Mouse (Mus musculus) olfactory bulb, adult 2 months (tissue): Measurements from ENCODE around the gene Lsm14a. TPM values are rescaled to one million over a fixed set of nuclear protein-coding genes. Genes with fewer than 3 reads are reported as not detected.

Experiments
- H3K27ac ChIP-seq: fragments of 200-500 bp; 2 replicates; pipeline ENCODE4 v1.5.1; 2012; ENCODE audit warnings: low read depth, low read length; ENCODE audit not compliant: insufficient read depth
- H3K4me1 ChIP-seq: fragments of 200-500 bp; 2 replicates; pipeline ENCODE4 v1.6.1; 2012; ENCODE audit warnings: low read length; ENCODE audit not compliant: control insufficient read depth, insufficient read depth
- H3K4me3 ChIP-seq: fragments of 200-500 bp; 2 replicates; pipeline ENCODE4 v1.5.1; 2012; ENCODE audit warnings: mild to moderate bottlenecking, low read depth, low read length, moderate library complexity; ENCODE audit not compliant: insufficient read depth
- CTCF ChIP-seq: fragments of 200-500 bp; IDR thresholded peaks from 2 replicates; pipeline ENCODE4 v1.5.1; 2012; ENCODE audit warnings: low read depth, mild to moderate bottlenecking, low read length, moderate library complexity; ENCODE audit not compliant: insufficient read depth
- POLR2A ChIP-seq: fragments of 200-500 bp; IDR thresholded peaks from 2 replicates; pipeline ENCODE4 v1.6.1; 2012; ENCODE audit warnings: mild to moderate bottlenecking, low read depth, low read length, moderate library complexity; ENCODE audit not compliant: insufficient read depth
- WGBS: fragments of 180-500 bp; shearing (Covaris S2); methylation state at CpG from one replicate; pipeline ENCODE4 v1.1.7; 2018; 5-methylcytosine and 5-hydroxymethylcytosine counted together
- polyA plus RNA-seq: library from polyadenylated mRNA; stranded (reverse); fragments of >200 nt; gene quantifications from 2 replicates; pipeline ENCODE4 v1.2.4, GENCODE M21; 2012; ENCODE audit warnings: low replicate concordance; ENCODE audit not compliant: missing spikeins, insufficient read depth, insufficient read length

The Lsm14a gene
- polyA plus RNA-seq, 1 experiment: 429 TPM

- TF ChIP-seq CTCF (no peak), POLR2A (no peak)
- Histone ChIP-seq H3K4me3 (no peak overlapping the region), H3K4me1 (no peaks in the 10 kb centered on the region), H3K27ac (no peak overlapping the region)
- WGBS: 91% methylated on average over 1 of the region's 1 CpGs
Observed at GRCm38 (mm10) chr7:34324857-34325256, 68.3 kb downstream of the Lsm14a start.

DNA sequence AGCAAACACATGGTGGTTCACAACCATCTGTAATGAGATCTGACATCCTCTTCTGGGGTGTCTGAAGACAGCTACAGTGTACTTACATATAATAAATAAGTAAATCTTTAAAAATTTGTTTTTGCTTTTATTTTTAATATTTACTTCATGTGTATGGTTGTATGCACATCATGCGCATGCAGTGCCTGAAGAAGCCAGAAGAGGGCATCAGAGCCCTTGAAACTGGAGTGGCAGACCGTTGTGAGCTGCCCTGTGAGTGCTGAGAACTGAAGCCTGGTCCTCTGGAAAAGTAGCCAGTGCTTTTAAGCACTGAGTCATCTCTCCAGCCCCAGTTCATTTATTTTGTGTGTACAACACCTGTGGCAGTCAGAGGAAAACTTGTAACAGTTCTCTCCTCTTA, 69.1 kb downstream of the Lsm14a start:
- Histone ChIP-seq H3K4me3 (no peak overlapping the region), H3K4me1 (no peaks in the 10 kb centered on the region), H3K27ac (no peak overlapping the region)
- 94% methylated on average over 2 of the region's 2 CpGs for WGBS
- TF ChIP-seq CTCF (no peak), POLR2A (no peak)

DNA sequence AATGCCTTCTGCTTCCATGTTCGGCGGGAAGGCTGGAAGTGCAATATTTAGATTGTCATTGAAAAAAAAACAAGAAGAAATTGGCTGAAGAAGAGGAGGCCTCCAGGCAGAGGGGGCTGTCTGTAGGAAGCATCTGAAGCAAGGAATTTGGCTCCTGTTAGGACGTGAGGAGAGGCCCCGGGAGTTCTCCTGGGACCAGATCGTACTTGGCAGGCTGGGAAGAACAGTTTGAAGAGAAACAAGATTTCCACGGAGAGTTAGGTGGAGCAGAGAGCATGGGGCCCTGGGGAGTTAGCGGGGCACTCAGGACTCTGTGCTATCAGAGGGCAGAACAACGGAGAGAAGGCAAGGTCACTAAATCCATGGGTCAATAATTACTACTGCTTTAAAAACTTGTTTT, 69.8 kb downstream of the Lsm14a start:
- 79% methylated on average over 8 of the region's 8 CpGs for WGBS
- no peak for TF ChIP-seq CTCF
- TF ChIP-seq POLR2A: no peak
- Histone ChIP-seq H3K27ac (no peak overlapping the region), H3K4me1 (no peaks in the 10 kb centered on the region), H3K4me3 (no peak overlapping the region)

DNA sequence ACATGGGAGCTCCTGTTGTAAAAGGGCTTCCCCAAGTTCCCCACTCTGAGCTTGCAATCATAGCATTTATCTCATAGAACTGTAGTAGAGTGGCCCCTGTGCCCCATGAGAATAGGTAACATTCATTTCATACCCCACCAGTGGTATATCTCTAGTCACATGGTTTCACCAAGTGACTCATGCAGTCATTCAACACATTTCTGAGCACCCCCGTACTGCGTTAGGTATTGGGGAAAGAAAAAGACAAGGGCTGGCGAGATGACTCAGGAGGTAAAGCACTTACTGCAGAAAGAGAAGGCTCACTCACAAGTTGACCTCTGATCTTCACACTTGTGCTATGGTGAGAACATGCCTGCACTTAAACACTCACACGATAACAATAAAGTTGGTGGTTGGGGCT, 71.2 kb downstream of the Lsm14a start:
- TF ChIP-seq CTCF (no peak), POLR2A (no peak)

GRCm38 (mm10) chr7:34321119-34321518, 72.0 kb downstream of the Lsm14a start:
- no peak overlapping the region for H3K27ac ChIP-seq

More for the DNA sequence above, 71.2 kb downstream of the Lsm14a start:
- no peak overlapping the region for H3K27ac ChIP-seq
- no peak overlapping the region for H3K4me3 ChIP-seq
- H3K4me1 ChIP-seq: no peaks in the 10 kb centered on the region
- 65% methylated on average over 4 of the region's 4 CpGs for WGBS

DNA sequence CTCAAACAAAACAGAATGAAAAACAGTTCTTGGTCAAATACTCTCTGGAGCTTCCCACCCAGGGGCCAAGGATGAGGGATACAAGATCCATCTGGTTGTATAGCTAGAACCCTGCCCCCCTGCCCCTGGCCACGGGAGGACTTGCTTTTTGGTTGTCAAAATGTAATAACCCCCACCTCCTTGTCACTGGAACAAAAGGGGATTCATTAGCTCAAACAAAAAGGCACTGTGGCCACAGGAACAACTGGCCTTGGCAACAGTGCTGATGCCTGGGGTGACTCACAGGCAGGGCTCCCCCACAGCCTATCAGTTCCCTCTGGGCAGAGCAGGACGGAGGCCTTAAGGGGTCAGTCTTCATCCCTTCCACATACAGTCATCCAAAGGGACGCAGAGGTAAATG, 73.2 kb downstream of the Lsm14a start:
- WGBS: 42% methylated on average over 3 of the region's 3 CpGs
- Histone ChIP-seq H3K4me3 (no peak overlapping the region), H3K27ac (peak overlapping the region; percentile 47; the same call in 1 of the 2 replicates), H3K4me1 (no peaks in the 10 kb centered on the region)
- no peak for TF ChIP-seq CTCF

More at GRCm38 (mm10) chr7:34321119-34321518, 72.0 kb downstream of the Lsm14a start:
- TF ChIP-seq CTCF: no peak
- no peak for TF ChIP-seq POLR2A
- WGBS: 87% methylated on average over 5 of the region's 5 CpGs
- H3K4me3 ChIP-seq: no peak overlapping the region
- no peaks in the 10 kb centered on the region for H3K4me1 ChIP-seq

- Histone ChIP-seq H3K4me1 (no peaks in the 10 kb centered on the region), H3K4me3 (no peak overlapping the region), H3K27ac (no peak overlapping the region)
- WGBS: 77% methylated on average over 2 of the region's 2 CpGs
- TF ChIP-seq POLR2A (no peak), CTCF (no peak)
Observed at GRCm38 (mm10) chr7:34319123-34319522, 74.0 kb downstream of the Lsm14a start.

DNA sequence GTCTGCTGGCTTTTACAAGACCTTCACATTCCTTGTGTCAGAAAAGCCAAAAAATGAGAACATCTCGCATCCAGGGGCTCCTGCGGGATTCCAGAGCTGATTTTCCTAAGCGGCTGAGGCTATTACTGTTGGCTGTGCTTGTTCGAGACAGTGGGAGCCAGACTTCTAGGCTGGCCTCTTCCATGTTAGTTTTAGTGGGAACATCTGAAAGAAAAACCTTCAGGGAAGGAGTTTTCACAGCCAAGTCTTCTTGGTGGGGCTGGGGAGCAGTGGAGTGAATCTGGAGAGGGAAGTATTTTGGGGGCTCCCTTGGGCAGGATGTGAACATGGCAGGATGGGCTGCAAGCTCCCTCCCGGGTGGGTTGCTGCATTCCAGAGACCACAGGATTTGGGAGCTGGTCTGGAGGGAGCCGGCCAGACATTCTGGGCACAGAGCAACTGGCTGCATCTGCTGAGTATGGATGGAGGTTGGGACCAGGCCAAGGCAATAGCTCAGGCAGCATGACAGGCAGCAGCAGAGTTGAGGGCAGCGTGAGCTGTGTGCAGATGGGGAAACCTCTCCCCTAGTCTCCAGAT, 75.1 kb downstream of the Lsm14a start:
- TF ChIP-seq POLR2A (no peak), CTCF (no peak)
- no peaks in the 10 kb centered on the region for H3K4me1 ChIP-seq
- no peak overlapping the region for H3K27ac ChIP-seq
- 62% methylated on average over 7 of the region's 7 CpGs for WGBS
- H3K4me3 ChIP-seq: no peak overlapping the region

DNA sequence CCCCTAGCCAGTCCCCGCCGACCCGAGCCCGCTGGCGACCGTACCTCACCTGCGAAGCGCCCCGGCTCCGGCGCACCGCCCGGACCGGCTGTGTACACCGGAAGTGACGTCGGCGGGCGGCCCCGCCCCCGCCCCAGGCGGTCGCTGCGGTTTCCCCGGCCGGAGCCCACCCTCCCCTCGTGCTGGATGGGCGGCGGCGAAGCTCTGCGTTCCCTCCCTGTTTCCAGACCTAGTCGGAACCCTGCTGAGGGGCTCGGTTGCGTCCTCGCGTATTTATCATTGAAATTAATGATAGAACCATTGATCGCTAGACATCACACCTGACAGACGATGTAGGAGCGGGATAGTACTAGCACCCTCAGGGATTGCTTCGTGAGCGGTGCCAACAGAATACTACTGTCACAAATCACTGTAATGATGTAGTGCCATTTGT, 79.7 kb downstream of the Lsm14a start, which contains the start of gene 4931406P16Rik:
Gene 4931406P16Rik, minus strand, starts transcription at position 109 of the 433 bp plus-strand sequence.
- TF ChIP-seq POLR2A (peak; percentile 90), CTCF (no peak)
- Histone ChIP-seq H3K27ac (peak within 1 kb of the TSS; percentile 94), H3K4me3 (peak within 1 kb of the TSS; percentile 72), H3K4me1 (no peaks in the 10 kb centered on the region)
- WGBS: 1% methylated on average over 41 of the region's 41 CpGs

- Histone ChIP-seq H3K4me3 (peak overlapping the region; percentile 72), H3K4me1 (no peaks in the 10 kb centered on the region), H3K27ac (peak overlapping the region; percentile 10)
- WGBS: under 1% methylated on average over 73 of the region's 73 CpGs
- no peak for TF ChIP-seq CTCF
- no peak for TF ChIP-seq POLR2A
Observed at GRCm38 (mm10) chr7:34312786-34313442, 80.2 kb downstream of the Lsm14a start.
